Mouse (Mus musculus) c-Kit-positive CD71-negative TER-119-negative erythroid progenitor cells, embryonic 14.5 days (primary cell): ENCODE measurements around the gene Rora.

Experiments
- DNase-seq: peaks from one replicate; pipeline ENCODE4 v3.0.0-alpha.2; 2013; ENCODE audit warnings: low read depth

Gene Rora

GRCm38 (mm10) chr9:69313297-69313696, 659.7 kb downstream of the Rora start:
- no peak for DNase-seq

- no peak for DNase-seq
Measured at GRCm38 (mm10) chr9:69314451-69315210, 661.0 kb downstream of the Rora start.

GRCm38 (mm10) chr9:69317527-69318115, 664.0 kb downstream of the Rora start:
- no peak for DNase-seq

GRCm38 (mm10) chr9:69319434-69319833, 665.8 kb downstream of the Rora start:
- no peak for DNase-seq

GRCm38 (mm10) chr9:69319913-69320634, 666.5 kb downstream of the Rora start:
- no peak for DNase-seq

- no peak for DNase-seq
Measured at GRCm38 (mm10) chr9:69320635-69321027, 667.0 kb downstream of the Rora start.

GRCm38 (mm10) chr9:69321956-69322355, 668.4 kb downstream of the Rora start:
- DNase-seq, result no peak

GRCm38 (mm10) chr9:69323831-69324230, 670.2 kb downstream of the Rora start:
- DNase-seq, result no peak

- no peak for DNase-seq
Measured at GRCm38 (mm10) chr9:69327077-69327476, 673.5 kb downstream of the Rora start.

GRCm38 (mm10) chr9:69327591-69327990, 674.0 kb downstream of the Rora start:
- DNase-seq, result no peak

GRCm38 (mm10) chr9:69331790-69332189, 678.2 kb downstream of the Rora start:
- DNase-seq, result no peak

GRCm38 (mm10) chr9:69332802-69333568, 679.4 kb downstream of the Rora start:
- no peak for DNase-seq

- DNase-seq, result no peak
Measured at GRCm38 (mm10) chr9:69333654-69334053, 680.1 kb downstream of the Rora start.

- DNase-seq, result no peak
Measured at GRCm38 (mm10) chr9:69334106-69334505, 680.5 kb downstream of the Rora start.

- peak; percentile 39 for DNase-seq
Measured at GRCm38 (mm10) chr9:69336063-69336462, 682.5 kb downstream of the Rora start.

GRCm38 (mm10) chr9:69339199-69339598, 685.6 kb downstream of the Rora start:
- no peak for DNase-seq

- DNase-seq, result no peak
Measured at GRCm38 (mm10) chr9:69339829-69340228, 686.2 kb downstream of the Rora start.

GRCm38 (mm10) chr9:69340421-69340820, 686.8 kb downstream of the Rora start:
- no peak for DNase-seq

GRCm38 (mm10) chr9:69343881-69344280, 690.3 kb downstream of the Rora start:
- no peak for DNase-seq

GRCm38 (mm10) chr9:69345550-69345949, 692.0 kb downstream of the Rora start:
- no peak for DNase-seq

GRCm38 (mm10) chr9:69347796-69348195, 694.2 kb downstream of the Rora start:
- no peak for DNase-seq

- DNase-seq, result no peak
Measured at GRCm38 (mm10) chr9:69349537-69349936, 696.0 kb downstream of the Rora start.
